Mouse (Mus musculus): ENCODE measurements around the gene Gm9945.
A peak's percentile ranks its signal among the peaks of the same experiment; 100 is the strongest.

Gm9945 gene

GRCm38 (mm10) chr11:53461727-53462126 lies 18.2 kb upstream of the Gm9945 start:
- DNase-seq (ENCODE audit: low read depth), result peak; percentile 30

GRCm38 (mm10) chr11:53463551-53464424 lies 16.2 kb upstream of the Gm9945 start:
- no peak for DNase-seq (ENCODE audit: low read depth)

GRCm38 (mm10) chr11:53466231-53466971 lies 13.6 kb upstream of the Gm9945 start:
- no peak for DNase-seq (ENCODE audit: low read depth)

- no peak for DNase-seq (ENCODE audit: low read depth)
Observed at GRCm38 (mm10) chr11:53469294-53469967, 10.5 kb upstream of the Gm9945 start.

- DNase-seq (ENCODE audit: low read depth), result peak; percentile 82
Observed at GRCm38 (mm10) chr11:53469968-53470695, 9.8 kb upstream of the Gm9945 start, which contains the start of gene Gm9837. TSS of gene Gm9837 (minus strand) at chr11:53470479.

- DNase-seq (ENCODE audit: low read depth), result no peak
Observed at GRCm38 (mm10) chr11:53472709-53473108, 7.3 kb upstream of the Gm9945 start.

- DNase-seq (ENCODE audit: low read depth), result no peak
Observed at GRCm38 (mm10) chr11:53475620-53476019, 4.3 kb upstream of the Gm9945 start.

- no peak for DNase-seq (ENCODE audit: low read depth)
Observed at GRCm38 (mm10) chr11:53477833-53478232, 2.1 kb upstream of the Gm9945 start.

GRCm38 (mm10) chr11:53478383-53479170 lies 1.4 kb upstream of the Gm9945 start:
- DNase-seq (ENCODE audit: low read depth), result no peak

GRCm38 (mm10) chr11:53479171-53479782 lies 689 bp upstream of the Gm9945 start:
- no peak for DNase-seq (ENCODE audit: low read depth)

- DNase-seq (ENCODE audit: low read depth), result no peak
Observed at GRCm38 (mm10) chr11:53481088-53481730, 1.2 kb downstream of the Gm9945 start.

- no peak for DNase-seq (ENCODE audit: low read depth)
Observed at GRCm38 (mm10) chr11:53483159-53483891, 3.4 kb downstream of the Gm9945 start.

GRCm38 (mm10) chr11:53485719-53486118 lies 5.8 kb downstream of the Gm9945 start:
- DNase-seq (ENCODE audit: low read depth), result peak; percentile 54

- DNase-seq (ENCODE audit: low read depth), result no peak
Observed at GRCm38 (mm10) chr11:53486351-53486750, 6.4 kb downstream of the Gm9945 start.

- no peak for DNase-seq (ENCODE audit: low read depth)
Observed at GRCm38 (mm10) chr11:53486822-53487594, 7.0 kb downstream of the Gm9945 start.

- peak; percentile 36 for DNase-seq (ENCODE audit: low read depth)
Observed at GRCm38 (mm10) chr11:53489007-53489406, 9.0 kb downstream of the Gm9945 start.

GRCm38 (mm10) chr11:53489421-53489820 lies 9.5 kb downstream of the Gm9945 start:
- DNase-seq (ENCODE audit: low read depth), result no peak

GRCm38 (mm10) chr11:53491954-53492401 lies 12.0 kb downstream of the Gm9945 start:
- DNase-seq (ENCODE audit: low read depth), result peak; percentile 28
